Mouse (Mus musculus) right cerebral cortex, postnatal 14 days (tissue): ENCODE measurements around the gene Adgrb2.

Experiments used
- DNase-seq: peaks from one replicate; pipeline ENCODE4 v3.0.0; 2022

Gene Adgrb2

GRCm38 (mm10) chr4:130036573-130037401 lies 52.1 kb downstream of the Adgrb2 start:
- peak; percentile 66 for DNase-seq

GRCm38 (mm10) chr4:130039351-130039750 lies 54.7 kb downstream of the Adgrb2 start:
- DNase-seq = no peak

- no peak for DNase-seq
Measured at GRCm38 (mm10) chr4:130041076-130041475, 56.4 kb downstream of the Adgrb2 start.

GRCm38 (mm10) chr4:130044211-130044610 lies 59.5 kb downstream of the Adgrb2 start:
- no peak for DNase-seq

- DNase-seq = no peak
Measured at GRCm38 (mm10) chr4:130045609-130046008, 60.9 kb downstream of the Adgrb2 start.

GRCm38 (mm10) chr4:130047331-130048202 lies 62.9 kb downstream of the Adgrb2 start, which contains the start of gene Col16a1:
TSS of gene Col16a1 (plus strand) at chr4:130047840.
- peak; percentile 78 for DNase-seq

- DNase-seq = no peak
Measured at GRCm38 (mm10) chr4:130048203-130048479, 63.5 kb downstream of the Adgrb2 start.

- DNase-seq = peak; percentile 53
Measured at GRCm38 (mm10) chr4:130050056-130050824, 65.6 kb downstream of the Adgrb2 start.

GRCm38 (mm10) chr4:130052283-130052682 lies 67.6 kb downstream of the Adgrb2 start:
- no peak for DNase-seq

- no peak for DNase-seq
Measured at GRCm38 (mm10) chr4:130053111-130053510, 68.4 kb downstream of the Adgrb2 start.

- DNase-seq = no peak
Measured at GRCm38 (mm10) chr4:130054727-130055126, 70.1 kb downstream of the Adgrb2 start.

GRCm38 (mm10) chr4:130055160-130056010 lies 70.7 kb downstream of the Adgrb2 start:
- no peak for DNase-seq

- no peak for DNase-seq
Measured at GRCm38 (mm10) chr4:130056011-130056322, 71.3 kb downstream of the Adgrb2 start.

- no peak for DNase-seq
Measured at GRCm38 (mm10) chr4:130056471-130056870, 71.8 kb downstream of the Adgrb2 start.

- no peak for DNase-seq
Measured at GRCm38 (mm10) chr4:130060937-130061336, 76.3 kb downstream of the Adgrb2 start.

GRCm38 (mm10) chr4:130063191-130063590 lies 78.5 kb downstream of the Adgrb2 start:
- no peak for DNase-seq

- peak; percentile 42 for DNase-seq
Measured at GRCm38 (mm10) chr4:130066816-130067215, 82.1 kb downstream of the Adgrb2 start.

GRCm38 (mm10) chr4:130070523-130070922 lies 85.9 kb downstream of the Adgrb2 start:
- no peak for DNase-seq

GRCm38 (mm10) chr4:130071758-130072157 lies 87.1 kb downstream of the Adgrb2 start:
- DNase-seq = no peak
